Mouse (Mus musculus): ENCODE results near the gene Gm20388.

DNA sequence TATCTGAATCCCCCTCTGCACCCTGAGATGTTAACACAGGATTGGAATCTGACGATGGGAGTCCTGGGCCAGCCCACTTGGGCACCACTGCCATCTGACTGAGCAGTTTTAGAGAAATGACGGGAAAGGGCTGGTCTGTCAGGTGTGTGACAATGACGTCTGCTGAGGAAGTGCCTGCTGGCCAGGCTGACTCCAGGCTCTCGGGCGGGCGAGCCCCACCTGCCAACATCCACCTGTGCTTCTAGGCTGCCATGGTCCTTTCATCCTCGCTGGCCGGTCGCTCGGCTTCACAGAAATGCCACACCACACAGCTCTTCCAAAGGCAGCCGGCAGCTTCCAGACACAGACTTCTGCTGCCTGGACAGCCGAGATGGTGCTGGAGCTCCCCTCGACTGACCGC, 1689.2 kb downstream of the Gm20388 start:
- TF ChIP-seq MAFK (IDR thresholded peaks at IDR 0.05; ENCODE audit: insufficient read depth, low read depth, low read length) (no peak), ZC3H11A (IDR thresholded peaks at IDR 0.05; ENCODE audit: borderline replicate concordance, low read depth, low read length) (no peak)
